In the genomic region with DNA sequence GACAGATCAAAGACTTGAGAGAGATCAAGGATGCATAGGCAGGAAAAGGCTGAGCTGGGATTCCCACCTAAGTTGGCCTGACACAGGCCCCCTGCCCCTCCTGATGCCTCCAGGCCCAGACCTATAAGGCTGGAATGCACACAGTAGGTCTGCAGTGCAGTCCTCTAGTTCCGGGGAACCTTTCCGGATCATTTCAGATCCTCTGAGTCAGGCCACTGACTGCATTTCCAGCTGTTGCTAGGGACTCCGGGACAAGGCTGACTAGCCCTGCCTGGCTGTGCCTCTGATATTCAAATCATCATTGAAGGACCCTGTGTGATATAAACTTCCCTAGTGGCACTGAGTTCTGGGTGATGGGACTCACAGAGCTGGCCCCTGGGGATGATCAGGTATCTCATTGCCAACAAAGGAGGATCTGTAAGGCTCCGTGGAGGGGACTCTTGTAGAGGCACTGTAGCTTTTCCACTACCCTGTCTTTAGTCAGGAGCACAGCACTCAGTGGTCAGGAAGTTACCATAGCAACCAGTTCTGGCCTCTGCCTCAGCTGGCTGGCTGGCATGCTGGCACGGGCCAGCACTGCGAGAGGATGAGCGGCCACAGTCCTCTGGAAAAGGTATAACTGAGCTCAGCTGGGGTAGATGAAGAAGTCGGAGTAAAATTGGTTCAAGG, we compare ENCODE assay signal across 8 mouse cellular contexts.
DNase-seq lines count a peak whose midpoint lies in the region; ATAC-seq and TF ChIP-seq lines count a peak whose summit lies in the region.

No protein-coding gene starts in this region.

- no peak for TF ChIP-seq POLR2A in bone marrow macrophage, adult 2 months (IDR thresholded peaks at IDR 0.05; ENCODE audit: borderline replicate concordance, low read depth, low read length)

- no peaks in the 10 kb centered on the region for H3K36me3 ChIP-seq in forebrain, embryonic 16.5 days (ENCODE audit: control insufficient read depth, insufficient read depth)
- H3K36me3 ChIP-seq in midbrain, embryonic 14.5 days (ENCODE audit: control insufficient read depth, insufficient read depth, low read length): no peaks in the 10 kb centered on the region
- peaks cover 7% of the 10 kb centered on the region for H3K36me3 ChIP-seq in intestine, embryonic 15.5 days

- H3K27me3 ChIP-seq in forebrain, embryonic 16.5 days (replicated peaks; ENCODE audit: control insufficient read depth, insufficient read depth, low read length): no peaks in the 10 kb centered on the region
- H3K27me3 ChIP-seq in midbrain, embryonic 14.5 days (ENCODE audit: control insufficient read depth, insufficient read depth, low read length): no peaks in the 10 kb centered on the region
- no peaks in the 10 kb centered on the region for H3K27me3 ChIP-seq in intestine, embryonic 15.5 days (replicated peaks)

- H3K4me3 ChIP-seq in bone marrow macrophage, adult 2 months (ENCODE audit: insufficient read depth, low read length): no peak overlapping the region
- H3K4me3 ChIP-seq in forebrain, embryonic 16.5 days (replicated peaks; ENCODE audit: low read length): no peak overlapping the region
- H3K4me3 ChIP-seq in midbrain, embryonic 14.5 days (replicated peaks; ENCODE audit: low read depth, low read length): no peak overlapping the region
- no peak overlapping the region for H3K4me3 ChIP-seq in intestine, embryonic 15.5 days (replicated peaks)

- no peak overlapping the region for H3K9ac ChIP-seq in forebrain, embryonic 16.5 days (replicated peaks; ENCODE audit: low read depth, low read length)
- H3K9ac ChIP-seq in midbrain, embryonic 14.5 days (replicated peaks; ENCODE audit: low read length): no peak overlapping the region
- H3K9ac ChIP-seq in intestine, embryonic 15.5 days: no peak overlapping the region

- DNase-seq in layer of hippocampus, postnatal 10 days (ENCODE audit: low spot score in 2 of 2): peak; percentile 44 to 62
- DNase-seq in layer of hippocampus, adult 9-11 months: no peak
- DNase-seq in midbrain, embryonic 14.5 days: peak; percentile 82
- DNase-seq in testis, postnatal 10 days (ENCODE audit: low spot score): no peak

- H3K4me1 ChIP-seq in bone marrow macrophage, adult 2 months (ENCODE audit: control insufficient read depth, insufficient read depth, low read length): peaks cover 85% of the 10 kb centered on the region
- H3K4me1 ChIP-seq in forebrain, embryonic 16.5 days (replicated peaks; ENCODE audit: control insufficient read depth, insufficient read depth, low read length): peaks cover 6% of the 10 kb centered on the region
- peaks cover 13% of the 10 kb centered on the region for H3K4me1 ChIP-seq in midbrain, embryonic 14.5 days (ENCODE audit: control insufficient read depth, insufficient read depth, low read length)
- peaks cover 16% of the 10 kb centered on the region; the same call in 1 of the 2 replicates for H3K4me1 ChIP-seq in intestine, embryonic 15.5 days (replicated peaks)

- no peak for TF ChIP-seq CTCF in bone marrow macrophage, adult 2 months (IDR thresholded peaks at IDR 0.05; ENCODE audit: low read depth, low read length)

- 43% methylated on average over 8 of the region's 8 CpGs for WGBS in forebrain, embryonic 16.5 days
- 17% methylated on average over 8 of the region's 8 CpGs for WGBS in midbrain, embryonic 14.5 days
- WGBS in intestine, embryonic 15.5 days: 61% methylated on average over 8 of the region's 8 CpGs

- H3K27ac ChIP-seq in bone marrow macrophage, adult 2 months (ENCODE audit: insufficient read depth, low read depth, low read length): peak overlapping the region; percentile 94
- no peak overlapping the region for H3K27ac ChIP-seq in forebrain, embryonic 16.5 days (ENCODE audit: low read length)
- H3K27ac ChIP-seq in midbrain, embryonic 14.5 days (replicated peaks; ENCODE audit: low read depth, low read length): peak overlapping the region; percentile 37
- H3K27ac ChIP-seq in intestine, embryonic 15.5 days: no peak overlapping the region

- peak; percentile 72 for ATAC-seq in forebrain, embryonic 16.5 days
- peak; percentile 46; the same call in 1 of the 2 replicates for ATAC-seq in midbrain, embryonic 14.5 days (ENCODE audit: low FRiP score, low TSS enrichment)
- ATAC-seq in intestine, embryonic 15.5 days: no peak
- no peak for ATAC-seq in granulocyte monocyte progenitor cell, adult 5-6 weeks (replicated peaks; ENCODE audit: poor library complexity, severe bottlenecking)

- no peak overlapping the region for H3K4me2 ChIP-seq in forebrain, embryonic 16.5 days (ENCODE audit: low read length)
- H3K4me2 ChIP-seq in midbrain, embryonic 14.5 days (ENCODE audit: low read length): peak overlapping the region; percentile 21; the same call in 1 of the 2 replicates
- H3K4me2 ChIP-seq in intestine, embryonic 15.5 days (replicated peaks): no peak overlapping the region

- H3K9me3 ChIP-seq in forebrain, embryonic 16.5 days (ENCODE audit: control insufficient read depth, low read length): no peaks in the 10 kb centered on the region
- no peaks in the 10 kb centered on the region for H3K9me3 ChIP-seq in midbrain, embryonic 14.5 days (ENCODE audit: control insufficient read depth, low read length)
- no peaks in the 10 kb centered on the region for H3K9me3 ChIP-seq in intestine, embryonic 15.5 days

Comparison
In these comparisons a context has a peak if more than half of its experiments do, and no peak if none do; other contexts are left out.
1. DNase-seq: peak in layer of hippocampus, postnatal 10 days (2 of 2) and midbrain, embryonic 14.5 days (single experiment); none in layer of hippocampus, adult 9-11 months (single experiment) and testis, postnatal 10 days (single experiment).
2. H3K27ac ChIP-seq: peak in bone marrow macrophage, adult 2 months (single experiment) and midbrain, embryonic 14.5 days (single experiment); none in forebrain, embryonic 16.5 days (single experiment) and intestine, embryonic 15.5 days (single experiment).
3. ATAC-seq: peak in forebrain, embryonic 16.5 days (single experiment) and midbrain, embryonic 14.5 days (single experiment); none in intestine, embryonic 15.5 days (single experiment) and granulocyte monocyte progenitor cell, adult 5-6 weeks (single experiment).